Mouse (Mus musculus): ENCODE measurements around the gene Pnpla1.
A peak's percentile ranks its signal among the peaks of the same experiment; 100 is the strongest.

Pnpla1 gene

GRCm38 (mm10) chr17:28885231-28885630 lies 27.0 kb downstream of the Pnpla1 start:
- DNase-seq (ENCODE audit: low read depth), result no peak

GRCm38 (mm10) chr17:28886266-28886665 lies 28.1 kb downstream of the Pnpla1 start:
- DNase-seq (ENCODE audit: low read depth), result no peak

GRCm38 (mm10) chr17:28894050-28894767 lies 36.0 kb downstream of the Pnpla1 start:
- DNase-seq (ENCODE audit: low read depth), result no peak

- DNase-seq (ENCODE audit: low read depth), result no peak
These were observed 37.1 kb downstream of the Pnpla1 start for GRCm38 (mm10) chr17:28895217-28895875.

- DNase-seq (ENCODE audit: low read depth), result peak; percentile 25
These were observed 38.0 kb downstream of the Pnpla1 start for GRCm38 (mm10) chr17:28896095-28896780.

GRCm38 (mm10) chr17:28897817-28898216 lies 39.6 kb downstream of the Pnpla1 start:
- no peak for DNase-seq (ENCODE audit: low read depth)

GRCm38 (mm10) chr17:28898249-28898648 lies 40.0 kb downstream of the Pnpla1 start:
- DNase-seq (ENCODE audit: low read depth), result no peak

GRCm38 (mm10) chr17:28899427-28899826 lies 41.2 kb downstream of the Pnpla1 start:
- DNase-seq (ENCODE audit: low read depth), result no peak

- DNase-seq (ENCODE audit: low read depth), result peak; percentile 41
These were observed 43.3 kb downstream of the Pnpla1 start for GRCm38 (mm10) chr17:28901559-28901958.

- peak; percentile 79 for DNase-seq (ENCODE audit: low read depth)
These were observed 46.5 kb downstream of the Pnpla1 start for GRCm38 (mm10) chr17:28904546-28905376.

GRCm38 (mm10) chr17:28905377-28905916 lies 47.2 kb downstream of the Pnpla1 start:
- DNase-seq (ENCODE audit: low read depth), result peak; percentile 77

- DNase-seq (ENCODE audit: low read depth), result peak; percentile 50
These were observed 49.7 kb downstream of the Pnpla1 start for GRCm38 (mm10) chr17:28907959-28908358.

GRCm38 (mm10) chr17:28909252-28909941 lies 51.2 kb downstream of the Pnpla1 start:
- peak; percentile 43 for DNase-seq (ENCODE audit: low read depth)

GRCm38 (mm10) chr17:28910139-28910538 lies 51.9 kb downstream of the Pnpla1 start:
- no peak for DNase-seq (ENCODE audit: low read depth)

- peak; percentile 94 for DNase-seq (ENCODE audit: low read depth)
These were observed 55.0 kb downstream of the Pnpla1 start for GRCm38 (mm10) chr17:28913200-28913599.

GRCm38 (mm10) chr17:28913940-28914339 lies 55.7 kb downstream of the Pnpla1 start:
- peak; percentile 77 for DNase-seq (ENCODE audit: low read depth)

GRCm38 (mm10) chr17:28915060-28915628 lies 56.9 kb downstream of the Pnpla1 start, which contains the start of gene 4930539E08Rik:
Gene 4930539E08Rik (minus strand): TSS chr17:28915324.
- no peak for DNase-seq (ENCODE audit: low read depth)

GRCm38 (mm10) chr17:28916520-28916919 lies 58.3 kb downstream of the Pnpla1 start:
- no peak for DNase-seq (ENCODE audit: low read depth)

GRCm38 (mm10) chr17:28921086-28921485 lies 62.9 kb downstream of the Pnpla1 start:
- no peak for DNase-seq (ENCODE audit: low read depth)

GRCm38 (mm10) chr17:28922096-28922495 lies 63.9 kb downstream of the Pnpla1 start:
- no peak for DNase-seq (ENCODE audit: low read depth)
